Mouse (Mus musculus): Measurements from ENCODE around the gene Lipt2.
A peak's percentile ranks its signal among the peaks of the same experiment; 100 is the strongest.

Lipt2 gene

GRCm38 (mm10) chr7:100159105-100159841 is at the start of gene Lipt2:
Gene Lipt2, plus strand, starts transcription at chr7:100159277.
- DNase-seq (ENCODE audit: low read depth, low spot score) = peak; percentile 90

GRCm38 (mm10) chr7:100111506-100111905 is 47.6 kb upstream of the Lipt2 start:
- no peak for DNase-seq (ENCODE audit: low read depth, low spot score)

GRCm38 (mm10) chr7:100113821-100114220 is 45.3 kb upstream of the Lipt2 start:
- DNase-seq (ENCODE audit: low read depth, low spot score) = no peak

- DNase-seq (ENCODE audit: low read depth, low spot score) = no peak
These were observed 44.8 kb upstream of the Lipt2 start for GRCm38 (mm10) chr7:100114279-100114678.

GRCm38 (mm10) chr7:100120791-100121261 is 38.3 kb upstream of the Lipt2 start:
- peak; percentile 46 for DNase-seq (ENCODE audit: low read depth, low spot score)

GRCm38 (mm10) chr7:100121376-100121789 is 37.7 kb upstream of the Lipt2 start, which contains the start of gene Pold3:
Gene Pold3, minus strand, starts transcription at chr7:100121565.
- peak; percentile 99 for DNase-seq (ENCODE audit: low read depth, low spot score)

GRCm38 (mm10) chr7:100123486-100123885 is 35.6 kb upstream of the Lipt2 start:
- DNase-seq (ENCODE audit: low read depth, low spot score) = peak; percentile 11

GRCm38 (mm10) chr7:100124211-100124610 is 34.9 kb upstream of the Lipt2 start:
- DNase-seq (ENCODE audit: low read depth, low spot score) = peak; percentile 37

GRCm38 (mm10) chr7:100125166-100125565 is 33.9 kb upstream of the Lipt2 start:
- DNase-seq (ENCODE audit: low read depth, low spot score) = no peak

- DNase-seq (ENCODE audit: low read depth, low spot score) = no peak
These were observed 32.6 kb upstream of the Lipt2 start for GRCm38 (mm10) chr7:100126514-100126913.

- no peak for DNase-seq (ENCODE audit: low read depth, low spot score)
These were observed 30.6 kb upstream of the Lipt2 start for GRCm38 (mm10) chr7:100128262-100129041.

GRCm38 (mm10) chr7:100130592-100130991 is 28.5 kb upstream of the Lipt2 start:
- no peak for DNase-seq (ENCODE audit: low read depth, low spot score)

- peak; percentile 40 for DNase-seq (ENCODE audit: low read depth, low spot score)
These were observed 26.7 kb upstream of the Lipt2 start for GRCm38 (mm10) chr7:100132379-100132778.

GRCm38 (mm10) chr7:100137038-100137437 is 22.0 kb upstream of the Lipt2 start:
- no peak for DNase-seq (ENCODE audit: low read depth, low spot score)

GRCm38 (mm10) chr7:100138075-100138474 is 21.0 kb upstream of the Lipt2 start:
- DNase-seq (ENCODE audit: low read depth, low spot score) = no peak

- no peak for DNase-seq (ENCODE audit: low read depth, low spot score)
These were observed 18.5 kb upstream of the Lipt2 start for GRCm38 (mm10) chr7:100140591-100140990.

- DNase-seq (ENCODE audit: low read depth, low spot score) = no peak
These were observed 10.5 kb upstream of the Lipt2 start for GRCm38 (mm10) chr7:100148586-100148985.

- no peak for DNase-seq (ENCODE audit: low read depth, low spot score)
These were observed 9.0 kb upstream of the Lipt2 start for GRCm38 (mm10) chr7:100150086-100150485.

GRCm38 (mm10) chr7:100150626-100151025 is 8.5 kb upstream of the Lipt2 start:
- DNase-seq (ENCODE audit: low read depth, low spot score) = no peak

GRCm38 (mm10) chr7:100157669-100158068 is 1.4 kb upstream of the Lipt2 start:
- no peak for DNase-seq (ENCODE audit: low read depth, low spot score)

- DNase-seq (ENCODE audit: low read depth, low spot score) = no peak
These were observed 929 bp downstream of the Lipt2 start for GRCm38 (mm10) chr7:100160006-100160405.

GRCm38 (mm10) chr7:100163506-100163905 is 4.4 kb downstream of the Lipt2 start:
- DNase-seq (ENCODE audit: low read depth, low spot score) = no peak

- DNase-seq (ENCODE audit: low read depth, low spot score) = no peak
These were observed 9.6 kb downstream of the Lipt2 start for GRCm38 (mm10) chr7:100168654-100169053.

Measured in forelimb bud, embryonic 11.5 days (tissue).